Mouse (Mus musculus): Measurements from ENCODE around the gene Csf2rb.

- TF ChIP-seq CTCF (IDR thresholded peaks at IDR 0.05) (no peak), EP300 (IDR thresholded peaks at IDR 0.05; ENCODE audit: insufficient read depth, low read depth, low read length) (no peak)
Observed at GRCm38 (mm10) chr15:78331523-78332340, 6.2 kb downstream of the Csf2rb start.
